Mouse (Mus musculus) liver, embryonic 16.5 days (tissue): ENCODE results near the gene Zcchc2. TPM values are rescaled to one million over a fixed set of nuclear protein-coding genes. Genes with fewer than 3 reads are reported as not detected.

Experiments
- ATAC-seq: fragments of 200-750 bp; cut with Nextera tagmentation; 2 replicates; pipeline ENCODE4 v1.8.0; 2017; ENCODE audit warnings: low read depth, mild to moderate bottlenecking, moderate number of reproducible peaks, moderate library complexity
- H3K27ac ChIP-seq: fragments of 300-500 bp; sonication (generic); 2 replicates; pipeline ENCODE4 v1.5.1; 2014; ENCODE audit warnings: mild to moderate bottlenecking, low read length
- H3K27me3 ChIP-seq: fragments of 300-500 bp; sonication (generic); 2 replicates; pipeline ENCODE4 v1.6.1; 2014; ENCODE audit warnings: low read depth, low read length, mixed read lengths; ENCODE audit not compliant: control insufficient read depth, insufficient read depth
- H3K36me3 ChIP-seq: fragments of 300-500 bp; sonication (generic); 2 replicates; pipeline ENCODE4 v1.6.1; 2014; ENCODE audit warnings: mild to moderate bottlenecking; ENCODE audit not compliant: control insufficient read depth, insufficient read depth
- H3K4me1 ChIP-seq: fragments of 300-500 bp; sonication (generic); 2 replicates; pipeline ENCODE4 v1.6.1; 2014; ENCODE audit warnings: low read depth, low read length, mixed read lengths; ENCODE audit not compliant: control insufficient read depth
- H3K4me2 ChIP-seq: fragments of 300-500 bp; sonication (generic); 2 replicates; pipeline ENCODE4 v1.6.1; 2014; ENCODE audit warnings: low read depth, low read length, mixed read lengths
- H3K4me3 ChIP-seq: fragments of 300-500 bp; sonication (generic); 2 replicates; pipeline ENCODE4 v1.5.1; 2014; ENCODE audit warnings: low read depth, mild to moderate bottlenecking, low read length
- H3K9ac ChIP-seq: fragments of 300-500 bp; sonication (generic); 2 replicates; pipeline ENCODE4 v1.6.1; 2014; ENCODE audit warnings: low read depth, low read length
- H3K9me3 ChIP-seq: fragments of 300-500 bp; sonication (generic); replicated peaks from 2 replicates; pipeline ENCODE4 v1.6.1; 2016; ENCODE audit warnings: low read length; ENCODE audit not compliant: control insufficient read depth
- WGBS: fragments of 180-500 bp; shearing (Covaris S2); extraction: QIAGEN DNeasy Blood & Tissue Kit; methylation state at CpG from one replicate; pipeline ENCODE4 v1.1.7; 2014; ENCODE audit not compliant: insufficient replicate concordance; 5-methylcytosine and 5-hydroxymethylcytosine counted together
- polyA plus RNA-seq: library from polyadenylated mRNA; unstranded; fragments of >200 nt; fragmentation: Nextera tagmentation; extraction: Ambion mirVana; gene quantifications from 2 replicates; pipeline ENCODE4 v1.2.1, GENCODE M21; 2015

Gene Zcchc2
- polyA plus RNA-seq, 1 experiment from 2014 or later = 1.3 TPM

DNA sequence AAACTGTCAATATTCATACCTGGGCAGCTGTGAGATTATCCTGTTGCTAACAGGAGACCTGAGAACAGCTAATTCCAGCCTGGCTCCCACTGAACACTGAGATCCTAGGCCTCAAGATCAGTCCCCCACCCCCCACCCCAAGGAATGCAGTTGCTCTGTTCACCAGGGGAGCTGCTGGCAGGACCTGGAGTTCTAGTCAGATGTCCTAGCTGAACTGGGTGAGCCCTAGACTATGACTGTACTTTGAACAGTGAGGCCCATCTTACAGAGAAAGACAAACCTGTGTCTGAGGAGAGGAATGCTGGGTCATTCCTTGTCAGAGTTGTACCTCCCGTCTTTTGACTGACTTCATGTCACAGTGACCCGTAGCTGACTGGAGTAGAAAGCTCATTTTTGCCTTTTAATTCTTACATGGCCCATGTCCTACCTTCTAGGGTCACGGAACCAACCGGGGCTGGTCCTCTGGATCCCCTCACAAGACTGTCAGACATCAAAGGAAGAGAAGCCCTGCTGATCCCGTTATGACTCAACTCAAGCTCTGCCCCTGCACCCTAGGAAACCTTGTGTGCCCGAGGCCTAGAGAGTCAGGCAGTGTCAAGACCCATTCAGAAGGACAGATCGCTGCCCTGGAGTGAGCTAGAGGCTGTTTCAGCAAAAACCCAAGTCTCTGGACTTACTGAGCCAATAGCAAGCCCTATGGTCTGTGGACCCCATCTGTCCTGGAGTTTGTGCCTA is 28.0 kb upstream of the Zcchc2 start:
- Histone ChIP-seq H3K4me1 (no peaks in the 10 kb centered on the region), H3K27ac (no peak overlapping the region), H3K4me2 (no peak overlapping the region), H3K9me3 (no peaks in the 10 kb centered on the region), H3K27me3 (no peaks in the 10 kb centered on the region), H3K4me3 (no peak overlapping the region), H3K9ac (no peak overlapping the region), H3K36me3 (no peaks in the 10 kb centered on the region)
- WGBS = 60% methylated on average over 7 of the region's 7 CpGs
- no peak for ATAC-seq

DNA sequence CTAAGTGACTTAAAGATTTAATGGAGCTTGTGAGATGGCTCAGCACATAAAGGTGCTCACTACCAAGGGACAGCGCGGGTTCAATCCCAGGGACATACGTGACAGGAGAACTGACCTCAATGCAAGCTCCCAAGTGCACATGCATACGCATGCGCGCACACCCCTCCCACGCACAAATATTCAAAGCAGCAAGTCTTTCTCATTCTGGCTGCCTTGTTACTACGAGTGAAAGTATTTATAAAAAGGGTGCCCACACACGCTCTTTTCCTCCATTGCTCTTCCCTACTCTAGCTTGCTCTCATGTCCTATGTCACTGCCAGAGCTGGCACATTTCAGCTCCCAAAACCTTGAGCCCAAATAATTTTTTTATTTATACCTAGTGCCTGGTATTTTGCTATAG is 27.4 kb upstream of the Zcchc2 start:
- Histone ChIP-seq H3K9ac (no peak overlapping the region), H3K27ac (no peak overlapping the region), H3K4me2 (no peak overlapping the region), H3K4me1 (no peaks in the 10 kb centered on the region), H3K4me3 (no peak overlapping the region), H3K36me3 (no peaks in the 10 kb centered on the region), H3K9me3 (no peaks in the 10 kb centered on the region), H3K27me3 (no peaks in the 10 kb centered on the region)
- no peak for ATAC-seq
- 83% methylated on average over 9 of the region's 9 CpGs for WGBS

DNA sequence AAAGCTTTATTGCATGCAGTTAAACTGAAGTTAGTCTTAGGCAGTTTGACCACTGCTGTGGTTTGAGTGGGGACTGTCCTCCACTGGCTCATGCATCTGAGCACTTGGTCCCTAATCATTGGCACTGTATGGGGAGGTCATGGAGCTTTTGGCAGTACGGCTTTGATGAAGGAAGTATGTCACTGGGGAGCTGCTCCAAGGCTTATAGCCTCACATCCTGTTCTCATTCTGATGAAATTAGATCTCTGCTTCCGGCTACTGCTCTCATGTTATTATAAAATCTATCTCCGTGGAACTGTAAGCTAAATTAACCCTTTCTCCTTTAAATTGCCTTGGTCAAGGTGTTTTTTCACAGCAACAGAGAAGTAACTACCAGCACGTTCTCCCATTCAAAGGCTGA is 25.7 kb upstream of the Zcchc2 start:
- no peaks in the 10 kb centered on the region for H3K9me3 ChIP-seq
- H3K4me2 ChIP-seq = no peak overlapping the region
- 56% methylated on average over 4 of the region's 4 CpGs for WGBS
- H3K36me3 ChIP-seq = no peaks in the 10 kb centered on the region
- no peak for ATAC-seq
- no peak overlapping the region for H3K4me3 ChIP-seq
- no peak overlapping the region for H3K27ac ChIP-seq
- no peak overlapping the region for H3K9ac ChIP-seq
- no peaks in the 10 kb centered on the region for H3K27me3 ChIP-seq
- H3K4me1 ChIP-seq = no peaks in the 10 kb centered on the region

DNA sequence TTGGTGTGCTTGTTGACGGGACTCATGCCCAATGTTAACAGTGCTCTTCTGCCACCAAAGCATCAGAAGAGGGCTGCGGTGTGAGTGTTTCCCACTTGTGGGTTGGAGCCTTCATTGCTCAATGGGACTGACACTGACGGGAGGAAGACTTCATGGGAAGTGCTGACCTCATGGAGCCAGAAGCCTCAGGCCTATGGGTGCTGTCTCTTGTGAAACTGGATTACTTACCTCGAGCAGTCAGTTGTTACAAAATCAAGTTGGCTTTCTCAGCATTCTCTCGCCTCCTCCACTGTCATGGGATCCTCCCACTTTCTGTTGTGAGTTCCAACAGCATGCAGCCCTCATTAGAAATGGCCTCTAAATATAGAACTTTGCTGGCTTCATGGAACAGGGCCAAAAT is 25.0 kb upstream of the Zcchc2 start:
- Histone ChIP-seq H3K27me3 (no peaks in the 10 kb centered on the region), H3K9me3 (no peaks in the 10 kb centered on the region), H3K27ac (no peak overlapping the region), H3K4me2 (no peak overlapping the region), H3K36me3 (no peaks in the 10 kb centered on the region), H3K4me3 (no peak overlapping the region), H3K9ac (no peak overlapping the region), H3K4me1 (no peaks in the 10 kb centered on the region)
- ATAC-seq = peak; percentile 45
- 52% methylated on average over 5 of the region's 5 CpGs for WGBS

DNA sequence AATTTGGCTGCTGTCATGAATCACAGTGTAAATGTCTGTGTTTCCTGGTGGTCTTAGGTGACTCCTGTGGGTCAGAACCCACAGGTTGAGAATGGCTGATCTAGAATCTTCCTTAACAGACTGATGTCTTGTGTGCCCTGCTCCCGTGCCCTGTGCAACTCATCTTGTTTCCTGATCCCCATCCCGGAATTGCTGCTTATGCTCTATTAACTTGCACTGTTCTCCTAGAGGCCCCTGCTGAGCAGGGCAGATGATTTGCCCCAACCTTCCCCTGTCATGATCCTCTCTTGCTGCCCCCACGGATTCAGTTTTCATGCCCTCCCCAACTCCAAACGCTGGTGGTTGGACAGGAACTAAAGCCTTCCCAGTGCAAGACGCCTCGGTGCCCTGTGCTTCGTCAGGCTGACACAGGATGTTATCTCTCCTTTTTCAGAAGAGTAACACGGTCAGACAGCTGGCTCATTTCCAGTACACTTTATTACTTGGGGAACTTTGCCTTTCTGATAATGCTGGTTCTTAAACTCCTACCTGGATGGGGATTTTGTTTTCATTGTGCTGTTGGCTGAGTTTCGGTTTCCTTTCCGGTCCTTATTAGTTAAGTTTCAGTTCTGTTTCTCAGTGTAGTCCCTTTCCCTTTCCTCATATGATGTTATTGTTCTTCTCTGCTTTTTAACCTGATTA is 18.6 kb upstream of the Zcchc2 start:
- WGBS = 19% methylated on average over 10 of the region's 10 CpGs
- peak overlapping the region; percentile 18; the same call in 1 of the 2 replicates for H3K9ac ChIP-seq
- no peaks in the 10 kb centered on the region for H3K9me3 ChIP-seq
- peak; percentile 31; the same call in 1 of the 2 replicates for ATAC-seq
- H3K4me1 ChIP-seq = peaks cover 8% of the 10 kb centered on the region
- peak overlapping the region; percentile 50 for H3K4me2 ChIP-seq
- peak overlapping the region; percentile 40 for H3K4me3 ChIP-seq
- H3K27ac ChIP-seq = peak overlapping the region; percentile 33; the same call in 1 of the 2 replicates
- H3K27me3 ChIP-seq = no peaks in the 10 kb centered on the region
- H3K36me3 ChIP-seq = no peaks in the 10 kb centered on the region

DNA sequence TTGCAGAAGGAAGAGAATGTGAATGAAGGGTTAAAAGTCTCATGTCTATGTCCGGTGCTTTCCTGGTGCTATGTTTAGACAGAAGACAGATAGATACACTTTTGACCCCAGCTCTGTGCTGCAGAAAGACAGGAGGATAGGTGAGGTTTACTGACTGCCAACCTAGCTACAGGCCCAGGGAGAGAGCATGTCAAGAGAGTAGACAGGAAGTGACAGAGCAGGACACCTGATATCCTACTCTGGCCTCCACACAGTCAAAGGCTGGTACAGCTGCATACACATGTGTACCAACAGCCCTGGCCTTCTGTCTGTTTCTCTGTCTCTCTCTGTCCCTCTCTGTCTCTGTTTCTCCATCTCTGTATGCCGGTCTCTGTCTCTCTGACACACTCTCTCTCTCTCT is 16.2 kb upstream of the Zcchc2 start:
- no peak overlapping the region for H3K9ac ChIP-seq
- no peak overlapping the region for H3K27ac ChIP-seq
- H3K9me3 ChIP-seq = no peaks in the 10 kb centered on the region
- 41% methylated on average over 2 of the region's 2 CpGs for WGBS
- no peaks in the 10 kb centered on the region for H3K36me3 ChIP-seq
- ATAC-seq = peak; percentile 65
- H3K4me2 ChIP-seq = no peak overlapping the region
- no peaks in the 10 kb centered on the region for H3K27me3 ChIP-seq
- no peak overlapping the region for H3K4me3 ChIP-seq
- H3K4me1 ChIP-seq = peaks cover 8% of the 10 kb centered on the region

DNA sequence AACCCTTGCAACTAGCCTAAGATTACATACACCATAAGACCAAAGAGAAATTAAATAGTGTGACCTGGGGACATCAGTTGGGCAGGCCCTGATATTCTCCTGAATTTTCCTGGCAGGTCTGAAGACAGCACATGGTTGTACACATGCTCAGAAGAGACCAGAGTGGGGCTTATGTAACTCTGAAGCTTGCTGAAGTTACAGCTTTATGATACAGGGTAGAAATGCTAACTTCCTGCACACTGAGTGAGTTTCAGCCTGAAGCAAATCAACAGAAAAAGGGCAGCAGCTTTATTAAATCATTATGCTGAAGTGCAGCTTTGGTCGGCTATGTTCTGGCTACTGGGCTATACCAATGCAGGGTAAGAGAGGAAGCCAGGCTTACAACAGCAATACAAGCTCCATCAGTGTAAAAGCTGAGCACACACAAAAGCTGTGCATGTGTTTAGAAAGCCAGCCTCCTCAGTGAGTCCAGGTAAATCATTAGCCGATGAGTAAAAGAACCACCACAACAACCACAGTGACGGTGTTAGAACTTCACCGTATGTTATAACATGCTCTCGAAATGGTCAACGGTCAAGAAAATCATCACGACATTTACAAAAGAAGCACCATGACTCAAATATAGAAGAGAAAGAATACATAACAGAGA is 12.6 kb upstream of the Zcchc2 start:
- H3K4me3 ChIP-seq = no peak overlapping the region
- H3K36me3 ChIP-seq = peaks cover 2% of the 10 kb centered on the region; the same call in 1 of the 2 replicates
- peak overlapping the region; percentile 65; the same call in 1 of the 2 replicates for H3K27ac ChIP-seq
- H3K9ac ChIP-seq = no peak overlapping the region
- H3K4me1 ChIP-seq = peaks cover 4% of the 10 kb centered on the region; the same call in 1 of the 2 replicates
- 72% methylated on average over 7 of the region's 7 CpGs for WGBS
- H3K27me3 ChIP-seq = no peaks in the 10 kb centered on the region
- H3K4me2 ChIP-seq = no peak overlapping the region
- peak; percentile 71 for ATAC-seq
- H3K9me3 ChIP-seq = no peaks in the 10 kb centered on the region

DNA sequence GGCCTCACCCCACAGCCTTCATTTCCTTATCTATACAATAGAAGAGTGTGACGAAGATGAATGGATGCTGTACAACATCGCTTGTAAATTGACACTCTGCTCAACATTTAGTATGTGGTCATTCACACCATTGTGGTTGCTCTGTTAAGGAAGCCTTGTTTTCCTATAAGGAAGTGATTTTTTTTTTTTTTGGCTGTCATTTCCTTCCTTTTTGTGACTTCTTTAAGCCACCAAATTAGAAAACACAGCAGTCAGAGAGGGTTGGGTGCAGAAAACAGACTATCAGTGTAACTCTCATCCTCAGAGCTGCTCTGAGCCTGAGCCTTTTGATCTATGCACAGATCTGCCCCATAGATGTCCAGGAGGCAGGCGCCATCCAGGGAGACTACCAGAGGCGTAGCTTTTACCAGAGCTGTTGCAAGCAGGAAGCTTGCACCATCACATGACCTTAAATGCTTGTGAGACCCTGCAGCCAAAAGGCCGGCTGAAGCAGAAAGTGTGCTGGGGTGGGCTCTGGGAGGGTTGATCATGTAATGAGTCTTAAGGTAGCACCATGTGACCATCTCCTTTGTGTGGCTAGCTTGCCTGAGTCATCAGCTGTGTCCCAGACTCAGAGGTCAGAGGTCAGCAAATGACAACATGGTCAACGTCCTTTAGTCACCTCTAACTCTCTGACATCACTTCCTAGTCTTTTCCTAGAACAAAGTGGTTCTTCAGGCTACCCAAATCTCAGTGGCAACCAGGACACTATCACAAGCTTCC is 9.2 kb upstream of the Zcchc2 start:
- 18% methylated on average over 6 of the region's 6 CpGs for WGBS
- H3K9ac ChIP-seq = no peak overlapping the region
- peak overlapping the region; percentile 73 for H3K27ac ChIP-seq
- ATAC-seq = peak; percentile 16; the same call in 1 of the 2 replicates
- peaks cover 2% of the 10 kb centered on the region; the same call in 1 of the 2 replicates for H3K4me1 ChIP-seq
- peak overlapping the region; percentile 23; the same call in 1 of the 2 replicates for H3K4me2 ChIP-seq
- H3K9me3 ChIP-seq = no peaks in the 10 kb centered on the region
- H3K36me3 ChIP-seq = peaks cover 2% of the 10 kb centered on the region; the same call in 1 of the 2 replicates
- no peaks in the 10 kb centered on the region for H3K27me3 ChIP-seq
- H3K4me3 ChIP-seq = no peak overlapping the region
